Mouse (Mus musculus): Measurements from ENCODE around the gene Asb15. TPM values are rescaled to one million over a fixed set of nuclear protein-coding genes. Genes with fewer than 3 reads are reported as not detected.

Asb15 gene
- polyA plus RNA-seq, 1 experiment = 0.01 TPM

DNA sequence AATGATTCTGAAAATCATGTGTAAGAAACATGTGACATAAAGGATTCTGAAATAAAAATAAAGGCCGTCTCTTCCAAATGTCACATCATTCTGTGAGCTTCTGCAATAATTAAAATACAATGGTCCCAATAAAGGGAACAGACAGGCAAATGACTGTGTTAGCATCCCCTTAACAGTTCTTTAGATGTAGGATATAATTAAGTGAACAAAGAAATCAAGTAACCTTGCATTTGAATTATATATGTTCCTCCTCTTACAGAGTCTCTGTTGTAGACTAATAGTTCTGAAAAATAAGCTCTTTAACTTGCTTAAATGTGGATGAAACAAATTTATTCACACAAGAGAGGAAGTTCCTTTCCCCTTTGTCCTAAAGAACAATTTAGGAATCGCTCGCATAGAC is 10.5 kb downstream of the Asb15 start:
- TF ChIP-seq POLR2A (IDR thresholded peaks at IDR 0.05; ENCODE audit: borderline replicate concordance, extremely low read depth, insufficient read depth, insufficient read length, poor library complexity, severe bottlenecking) = no peak
- TF ChIP-seq CTCF (IDR thresholded peaks at IDR 0.05; ENCODE audit: borderline replicate concordance, extremely low read depth, insufficient read depth, insufficient read length) = no peak
- peak; percentile 13 for DNase-seq (ENCODE audit: low read depth)

- DNase-seq (ENCODE audit: low read depth) = no peak
- no peak for TF ChIP-seq POLR2A (IDR thresholded peaks at IDR 0.05; ENCODE audit: borderline replicate concordance, extremely low read depth, insufficient read depth, insufficient read length, poor library complexity, severe bottlenecking)
- no peak for TF ChIP-seq CTCF (IDR thresholded peaks at IDR 0.05; ENCODE audit: borderline replicate concordance, extremely low read depth, insufficient read depth, insufficient read length)
Observed at GRCm38 (mm10) chr6:24540106-24540505, 12.2 kb downstream of the Asb15 start.

DNA sequence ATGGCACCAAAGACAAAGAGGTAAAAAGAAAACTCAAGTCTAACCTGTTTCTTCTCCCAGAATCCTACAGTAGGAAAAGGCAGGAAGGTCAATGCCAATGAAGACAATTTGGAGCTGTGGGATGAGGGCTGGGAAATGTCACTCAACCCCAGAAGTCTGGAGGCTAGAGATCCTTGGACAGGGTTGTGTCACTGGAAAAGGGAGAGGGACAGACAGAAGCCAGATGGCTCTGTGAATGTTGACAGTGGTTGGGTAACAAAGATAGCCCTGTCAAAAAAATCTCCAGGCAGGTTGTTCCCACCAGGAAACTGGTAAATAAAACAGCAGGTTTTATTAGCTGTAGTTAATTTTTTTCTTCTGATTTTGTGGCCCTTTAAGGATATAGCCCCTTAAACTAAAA is 14.4 kb downstream of the Asb15 start:
- DNase-seq (ENCODE audit: low read depth) = no peak

GRCm38 (mm10) chr6:24543119-24543591 is 15.2 kb downstream of the Asb15 start:
- no peak for DNase-seq (ENCODE audit: low read depth)
- no peak for TF ChIP-seq POLR2A (IDR thresholded peaks at IDR 0.05; ENCODE audit: borderline replicate concordance, extremely low read depth, insufficient read depth, insufficient read length, poor library complexity, severe bottlenecking)
- TF ChIP-seq CTCF (IDR thresholded peaks at IDR 0.05; ENCODE audit: borderline replicate concordance, extremely low read depth, insufficient read depth, insufficient read length) = no peak

More for the DNA sequence above, 14.4 kb downstream of the Asb15 start:
- no peak for TF ChIP-seq CTCF (IDR thresholded peaks at IDR 0.05; ENCODE audit: borderline replicate concordance, extremely low read depth, insufficient read depth, insufficient read length)
- no peak for TF ChIP-seq POLR2A (IDR thresholded peaks at IDR 0.05; ENCODE audit: borderline replicate concordance, extremely low read depth, insufficient read depth, insufficient read length, poor library complexity, severe bottlenecking)

- no peak for TF ChIP-seq POLR2A (IDR thresholded peaks at IDR 0.05; ENCODE audit: borderline replicate concordance, extremely low read depth, insufficient read depth, insufficient read length, poor library complexity, severe bottlenecking)
- no peak for TF ChIP-seq CTCF (IDR thresholded peaks at IDR 0.05; ENCODE audit: borderline replicate concordance, extremely low read depth, insufficient read depth, insufficient read length)
Observed at GRCm38 (mm10) chr6:24546716-24547420, 18.9 kb downstream of the Asb15 start.

GRCm38 (mm10) chr6:24549801-24550200 is 21.9 kb downstream of the Asb15 start:
- no peak for DNase-seq (ENCODE audit: low read depth)
- no peak for TF ChIP-seq POLR2A (IDR thresholded peaks at IDR 0.05; ENCODE audit: borderline replicate concordance, extremely low read depth, insufficient read depth, insufficient read length, poor library complexity, severe bottlenecking)
- no peak for TF ChIP-seq CTCF (IDR thresholded peaks at IDR 0.05; ENCODE audit: borderline replicate concordance, extremely low read depth, insufficient read depth, insufficient read length)

More at GRCm38 (mm10) chr6:24546716-24547420, 18.9 kb downstream of the Asb15 start:
- DNase-seq (ENCODE audit: low read depth) = no peak

GRCm38 (mm10) chr6:24552046-24552445 is 24.1 kb downstream of the Asb15 start:
- TF ChIP-seq CTCF (IDR thresholded peaks at IDR 0.05; ENCODE audit: borderline replicate concordance, extremely low read depth, insufficient read depth, insufficient read length) (no peak), POLR2A (IDR thresholded peaks at IDR 0.05; ENCODE audit: borderline replicate concordance, extremely low read depth, insufficient read depth, insufficient read length, poor library complexity, severe bottlenecking) (no peak)
- DNase-seq (ENCODE audit: low read depth) = no peak

- TF ChIP-seq POLR2A (IDR thresholded peaks at IDR 0.05; ENCODE audit: borderline replicate concordance, extremely low read depth, insufficient read depth, insufficient read length, poor library complexity, severe bottlenecking) (no peak), CTCF (IDR thresholded peaks at IDR 0.05; ENCODE audit: borderline replicate concordance, extremely low read depth, insufficient read depth, insufficient read length) (no peak)
- DNase-seq (ENCODE audit: low read depth) = no peak
Observed at GRCm38 (mm10) chr6:24554427-24555086, 26.6 kb downstream of the Asb15 start.

DNA sequence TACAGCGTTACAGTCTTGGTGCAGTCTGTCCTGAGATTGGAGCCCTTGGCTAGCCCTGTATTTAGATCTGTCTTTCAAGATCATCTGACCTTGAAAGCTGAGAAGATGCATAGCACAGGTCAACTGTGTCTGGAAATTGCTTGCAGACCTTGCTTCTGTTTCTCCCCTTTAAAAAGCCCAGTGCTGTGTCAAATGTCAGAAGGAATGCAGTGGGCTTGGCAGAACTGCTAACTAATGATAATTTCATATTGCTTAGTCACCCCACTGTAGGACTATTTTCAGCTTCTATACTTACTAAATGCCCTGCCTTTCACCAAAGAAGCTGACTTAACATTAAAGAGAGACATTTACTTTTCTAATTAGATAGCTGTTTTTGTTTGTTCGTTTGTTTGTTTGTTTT is 27.5 kb downstream of the Asb15 start:
- no peak for TF ChIP-seq CTCF (IDR thresholded peaks at IDR 0.05; ENCODE audit: borderline replicate concordance, extremely low read depth, insufficient read depth, insufficient read length)
- no peak for TF ChIP-seq POLR2A (IDR thresholded peaks at IDR 0.05; ENCODE audit: borderline replicate concordance, extremely low read depth, insufficient read depth, insufficient read length, poor library complexity, severe bottlenecking)
- DNase-seq (ENCODE audit: low read depth) = no peak

- DNase-seq (ENCODE audit: low read depth) = peak; percentile 14
- TF ChIP-seq CTCF (IDR thresholded peaks at IDR 0.05; ENCODE audit: borderline replicate concordance, extremely low read depth, insufficient read depth, insufficient read length) = no peak
- TF ChIP-seq POLR2A (IDR thresholded peaks at IDR 0.05; ENCODE audit: borderline replicate concordance, extremely low read depth, insufficient read depth, insufficient read length, poor library complexity, severe bottlenecking) = no peak
Observed at GRCm38 (mm10) chr6:24564081-24564480, 36.1 kb downstream of the Asb15 start.

DNA sequence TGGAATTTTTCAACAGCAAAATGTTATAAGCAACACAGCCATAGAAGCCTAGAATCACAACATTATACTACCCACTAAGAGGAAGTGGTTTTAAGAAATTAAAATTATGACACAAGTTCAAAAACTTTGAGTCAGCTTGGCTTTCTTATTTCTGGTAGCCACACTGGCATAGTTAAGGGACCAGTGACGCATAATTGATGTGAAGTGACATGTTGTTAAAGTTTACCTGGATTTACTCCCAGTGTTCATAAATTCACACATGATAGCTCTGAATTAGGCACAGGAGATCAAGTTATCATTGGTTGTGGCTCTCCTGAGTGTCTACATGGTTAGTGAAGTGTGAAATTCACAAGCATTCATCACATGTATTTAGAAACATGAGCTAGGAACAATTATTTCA is 36.9 kb downstream of the Asb15 start:
- no peak for DNase-seq (ENCODE audit: low read depth)
- TF ChIP-seq POLR2A (IDR thresholded peaks at IDR 0.05; ENCODE audit: borderline replicate concordance, extremely low read depth, insufficient read depth, insufficient read length, poor library complexity, severe bottlenecking) (no peak), CTCF (IDR thresholded peaks at IDR 0.05; ENCODE audit: borderline replicate concordance, extremely low read depth, insufficient read depth, insufficient read length) (no peak)
